Mouse (Mus musculus) small intestine, adult 2 months (tissue): ENCODE results near the gene Gm20388. TPM values are rescaled to one million over a fixed set of nuclear protein-coding genes. Genes with fewer than 3 reads are reported as not detected.
A peak's percentile ranks its signal among the peaks of the same experiment; 100 is the strongest.

Experiments used
- H3K27ac ChIP-seq: fragments of 200-500 bp; 2 replicates; pipeline ENCODE4 v1.5.1; 2012; ENCODE audit warnings: low read depth, low read length, control low read depth, inconsistent platforms; ENCODE audit not compliant: insufficient read depth
- H3K27me3 ChIP-seq: fragments of 200-500 bp; 2 replicates; pipeline ENCODE4 v1.6.1; 2012; ENCODE audit warnings: mild to moderate bottlenecking, moderate library complexity, low read length, inconsistent platforms; ENCODE audit not compliant: control insufficient read depth, insufficient read depth
- H3K36me3 ChIP-seq: fragments of 200-500 bp; 2 replicates; pipeline ENCODE4 v1.6.1; 2012; ENCODE audit warnings: mild to moderate bottlenecking, low read length, control low read depth, inconsistent platforms; ENCODE audit not compliant: control insufficient read depth, insufficient read depth
- H3K4me1 ChIP-seq: fragments of 200-500 bp; 2 replicates; pipeline ENCODE4 v1.6.1; 2012; ENCODE audit warnings: low read length, inconsistent platforms, mixed read lengths; ENCODE audit not compliant: control insufficient read depth, insufficient read depth, insufficient read length
- H3K4me3 ChIP-seq: fragments of 200-500 bp; 2 replicates; pipeline ENCODE4 v1.5.1; 2012; ENCODE audit warnings: low read depth, mild to moderate bottlenecking, control low read depth, inconsistent platforms, low read length, moderate library complexity
- CTCF ChIP-seq: fragments of 200-500 bp; IDR thresholded peaks from 2 replicates; pipeline ENCODE4 v1.5.1; 2012; ENCODE audit warnings: low read depth, mild to moderate bottlenecking, control low read depth, inconsistent platforms, low read length, moderate library complexity, mixed read lengths; ENCODE audit not compliant: insufficient replicate concordance, insufficient read length; ENCODE audit errors: extremely low read depth
- POLR2A ChIP-seq: fragments of 200-500 bp; IDR thresholded peaks from 2 replicates; pipeline ENCODE4 v1.6.1; 2012; ENCODE audit warnings: low read depth, mild to moderate bottlenecking, control low read depth, inconsistent platforms, low read length, moderate library complexity
- WGBS: fragments of 180-500 bp; shearing (Covaris S2); methylation state at CpG from one replicate; pipeline ENCODE4 v1.1.7; 2018; 5-methylcytosine and 5-hydroxymethylcytosine counted together
- polyA plus RNA-seq: library from polyadenylated mRNA; depleted of rRNA; stranded (reverse); fragments of >200 nt; gene quantifications from 2 replicates; pipeline ENCODE4 v1.2.3, GENCODE M21; 2012

Gm20388 gene
- polyA plus RNA-seq, 1 experiment, result 37.3 TPM

DNA sequence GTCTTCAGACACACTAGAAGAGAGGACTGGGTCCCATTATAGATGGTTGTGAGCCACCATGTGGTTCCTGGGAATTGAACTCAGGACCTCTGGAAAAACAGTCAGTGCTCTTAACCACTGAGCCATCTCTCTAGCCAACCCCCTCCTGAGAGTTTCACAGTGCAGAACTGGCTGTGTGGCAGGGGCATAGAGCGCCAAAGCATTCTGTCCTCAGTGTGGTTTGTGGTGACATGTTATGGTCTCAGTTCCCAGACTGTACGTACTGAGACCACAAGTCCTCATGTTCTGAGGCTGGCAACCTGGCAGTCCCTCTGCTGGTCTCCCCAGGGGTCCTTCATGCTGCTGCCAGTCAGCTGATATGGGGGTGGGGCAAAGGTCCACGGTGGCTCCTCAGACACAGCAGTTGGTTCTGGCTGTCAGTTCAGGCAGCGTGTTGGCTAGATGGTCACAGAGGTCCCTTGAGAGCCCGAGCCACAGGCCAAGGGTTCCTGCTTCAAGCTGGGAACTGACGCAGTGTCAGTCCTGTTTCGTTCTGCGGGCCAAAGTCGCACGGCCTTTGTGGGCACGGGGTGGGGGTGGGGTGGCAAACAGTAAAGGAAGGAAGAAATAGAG is 68.2 kb downstream of the Gm20388 start:
- Histone ChIP-seq H3K27me3 (no peaks in the 10 kb centered on the region), H3K4me1 (no peaks in the 10 kb centered on the region), H3K36me3 (no peaks in the 10 kb centered on the region), H3K4me3 (no peak overlapping the region), H3K27ac (no peak overlapping the region)
- TF ChIP-seq CTCF (no peak), POLR2A (no peak)
- 68% methylated on average over 11 of the region's 11 CpGs for WGBS

DNA sequence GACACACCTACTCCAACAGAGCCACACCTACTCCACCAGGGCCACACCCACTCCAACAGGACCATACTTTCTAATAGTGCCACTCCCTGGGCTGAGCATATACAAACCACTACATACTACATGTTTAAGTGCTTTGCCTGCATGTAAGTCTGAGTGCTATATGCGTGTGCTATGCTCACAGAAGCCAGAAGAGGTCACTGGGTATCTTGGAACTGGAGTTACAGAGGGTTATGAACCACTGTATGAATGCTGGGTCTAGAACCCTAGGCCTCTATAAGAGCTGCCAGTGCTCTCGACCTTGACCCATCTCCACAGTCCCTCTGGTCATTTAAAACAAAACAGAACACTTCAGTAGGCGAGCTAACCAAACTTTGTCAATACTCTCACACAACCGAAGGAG is 70.6 kb downstream of the Gm20388 start:
- 66% methylated on average over 4 of the region's 4 CpGs for WGBS
- Histone ChIP-seq H3K27me3 (no peaks in the 10 kb centered on the region), H3K4me1 (no peaks in the 10 kb centered on the region), H3K36me3 (no peaks in the 10 kb centered on the region), H3K4me3 (no peak overlapping the region), H3K27ac (no peak overlapping the region)
- no peak for TF ChIP-seq CTCF
- no peak for TF ChIP-seq POLR2A

DNA sequence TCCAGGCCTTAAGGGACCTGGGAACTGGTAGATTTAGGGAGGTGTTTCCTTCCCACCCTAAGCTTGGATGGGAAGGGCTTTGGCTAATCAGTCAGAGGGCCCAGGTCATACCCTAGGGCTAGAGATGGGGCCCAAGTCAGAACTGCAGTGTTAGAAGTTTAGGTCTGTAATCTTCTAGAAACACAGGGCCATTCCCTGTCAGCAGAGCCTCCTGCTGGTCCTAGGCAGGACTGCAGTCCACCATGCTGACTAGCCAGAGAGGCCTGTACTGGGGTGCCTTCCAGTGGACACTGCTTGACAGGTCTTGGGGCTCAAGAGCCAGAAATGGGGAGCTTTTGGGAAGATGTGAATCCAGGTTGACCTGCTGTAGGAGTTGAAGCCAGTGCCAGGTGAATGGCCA is 73.4 kb downstream of the Gm20388 start:
- Histone ChIP-seq H3K36me3 (no peaks in the 10 kb centered on the region), H3K4me1 (no peaks in the 10 kb centered on the region), H3K27me3 (no peaks in the 10 kb centered on the region), H3K4me3 (no peak overlapping the region), H3K27ac (no peak overlapping the region)
- TF ChIP-seq CTCF, result peak; percentile 46; the same call in 1 of the 2 replicates
- TF ChIP-seq POLR2A, result no peak

DNA sequence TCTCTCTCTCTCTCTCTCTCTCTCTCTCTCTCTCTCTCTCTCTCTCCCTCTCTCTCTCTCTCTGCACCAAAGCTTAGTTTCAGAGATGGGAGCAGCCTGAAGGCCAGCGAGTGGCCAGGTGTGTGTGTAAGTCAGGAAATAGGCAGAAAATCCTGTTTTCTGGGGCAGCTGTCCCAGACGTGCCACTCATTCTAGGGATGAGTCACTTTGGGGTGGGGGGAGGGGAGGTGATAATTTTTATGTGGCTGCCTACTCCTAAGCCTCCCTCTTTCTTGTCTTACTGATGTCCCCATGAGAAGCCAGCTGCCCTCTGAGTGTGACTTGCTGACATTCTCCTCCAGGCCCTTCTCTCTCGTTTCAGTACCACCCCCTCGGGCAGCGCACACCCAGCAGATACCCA is 75.5 kb downstream of the Gm20388 start:
- Histone ChIP-seq H3K27ac (no peak overlapping the region), H3K27me3 (no peaks in the 10 kb centered on the region; the same call in 1 of the 2 replicates), H3K4me3 (no peak overlapping the region), H3K4me1 (no peaks in the 10 kb centered on the region), H3K36me3 (no peaks in the 10 kb centered on the region)
- WGBS, result 52% methylated on average over 5 of the region's 5 CpGs
- TF ChIP-seq POLR2A, result no peak
- TF ChIP-seq CTCF, result no peak

DNA sequence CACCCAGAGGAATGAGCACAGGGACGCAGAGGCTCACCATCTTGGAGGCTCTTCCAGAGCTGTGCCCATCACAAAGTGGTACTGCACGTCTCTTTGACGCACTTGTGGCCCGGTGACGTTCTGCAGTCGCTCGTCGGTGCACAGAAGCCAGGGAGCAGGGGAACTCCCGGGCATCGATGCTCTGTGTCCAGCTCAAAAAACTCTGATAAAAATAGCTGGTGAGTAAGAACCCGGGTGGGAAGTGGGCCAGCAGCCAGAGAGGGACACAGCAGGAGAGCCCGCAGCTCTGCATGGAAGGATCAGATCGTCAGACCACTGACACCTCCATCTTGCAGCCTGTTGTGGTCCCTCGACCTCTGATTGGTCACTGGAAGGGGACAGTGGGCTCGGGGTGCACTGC is 77.4 kb downstream of the Gm20388 start:
- Histone ChIP-seq H3K4me3 (no peak overlapping the region), H3K27me3 (no peaks in the 10 kb centered on the region; the same call in 1 of the 2 replicates), H3K4me1 (no peaks in the 10 kb centered on the region), H3K36me3 (no peaks in the 10 kb centered on the region), H3K27ac (no peak overlapping the region)
- WGBS, result 63% methylated on average over 15 of the region's 15 CpGs
- TF ChIP-seq CTCF (no peak), POLR2A (no peak)

DNA sequence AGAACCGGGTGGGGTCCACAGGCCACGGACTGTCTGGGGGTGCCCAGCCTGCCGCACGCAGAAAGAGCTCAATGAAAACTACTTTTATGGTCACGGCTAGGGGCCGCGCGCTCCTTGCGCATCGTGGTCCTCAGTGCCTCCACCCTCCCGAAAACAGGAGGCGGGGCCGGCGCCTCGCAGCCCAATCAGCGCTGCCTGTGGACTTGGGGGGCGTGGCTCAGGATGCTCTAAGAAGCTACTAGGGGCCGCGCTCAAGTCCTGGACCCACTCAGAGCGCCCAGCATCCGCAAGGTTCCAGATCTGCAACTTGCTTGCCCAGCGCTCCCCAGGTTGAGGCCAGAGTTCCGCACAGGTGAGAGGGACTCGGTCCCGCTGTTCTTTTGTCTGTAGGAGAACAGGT is 81.6 kb downstream of the Gm20388 start, which contains the start of gene Crispld2:
Gene Crispld2 (plus strand): TSS at position 190 of the 400 bp plus-strand sequence.
- TF ChIP-seq CTCF, result no peak
- no peak; the same call in 1 of the 2 replicates for TF ChIP-seq POLR2A
- Histone ChIP-seq H3K4me1 (no peaks in the 10 kb centered on the region), H3K4me3 (peak within 1 kb of the TSS; percentile 60), H3K27ac (no peak within 1 kb of the TSS), H3K36me3 (no peaks in the 10 kb centered on the region), H3K27me3 (no peaks in the 10 kb centered on the region; the same call in 1 of the 2 replicates)
- 3% methylated on average over 25 of the region's 25 CpGs for WGBS

DNA sequence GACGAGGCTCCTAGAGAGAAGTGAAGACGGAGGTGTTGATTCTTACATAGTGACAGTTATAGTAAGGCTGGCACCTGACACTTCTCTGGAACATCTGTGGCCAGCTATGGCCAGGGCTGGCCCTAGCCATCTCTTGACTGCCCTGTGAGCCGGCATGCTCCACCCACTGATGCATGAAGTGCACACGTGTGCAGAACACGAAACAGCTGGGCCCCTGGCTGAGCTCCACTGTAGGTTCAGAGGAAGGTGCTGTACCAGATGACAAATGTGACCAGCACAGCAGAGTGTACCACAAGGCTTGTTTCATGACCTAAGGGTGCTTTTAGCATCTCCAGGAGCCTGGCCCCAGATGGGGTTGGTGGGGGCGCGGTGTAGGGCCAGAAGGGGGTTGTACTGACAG is 83.5 kb downstream of the Gm20388 start:
- TF ChIP-seq CTCF, result no peak
- no peak for TF ChIP-seq POLR2A
- Histone ChIP-seq H3K27ac (no peak overlapping the region), H3K4me3 (peak overlapping the region; percentile 25), H3K27me3 (no peaks in the 10 kb centered on the region; the same call in 1 of the 2 replicates), H3K4me1 (no peaks in the 10 kb centered on the region), H3K36me3 (no peaks in the 10 kb centered on the region)
- 64% methylated on average over 7 of the region's 7 CpGs for WGBS

DNA sequence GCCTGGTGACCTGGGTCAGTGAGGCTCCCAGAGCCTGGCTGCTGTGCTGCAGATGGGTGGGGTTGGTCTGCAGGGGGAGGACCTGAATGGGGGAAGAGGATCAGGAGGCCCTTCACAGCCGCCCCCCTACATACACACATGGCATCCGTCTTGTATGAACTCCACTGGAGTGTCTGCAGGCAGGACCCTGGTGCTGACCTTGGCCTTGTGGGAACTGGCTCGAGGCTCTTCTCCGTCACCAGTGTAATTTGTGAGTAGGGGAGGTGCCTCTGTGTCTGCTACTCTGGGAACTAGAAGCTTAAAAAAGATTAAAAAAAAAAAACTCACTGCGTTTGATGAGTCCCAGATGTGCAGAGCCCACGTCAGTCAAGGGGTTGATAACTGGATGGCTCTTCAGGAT is 83.9 kb downstream of the Gm20388 start:
- H3K27me3 ChIP-seq, result no peaks in the 10 kb centered on the region; the same call in 1 of the 2 replicates
- no peak for TF ChIP-seq CTCF
- TF ChIP-seq POLR2A, result no peak
- WGBS, result 51% methylated on average over 6 of the region's 6 CpGs
- H3K27ac ChIP-seq, result no peak overlapping the region
- H3K4me1 ChIP-seq, result no peaks in the 10 kb centered on the region
- peak overlapping the region; percentile 25 for H3K4me3 ChIP-seq
- H3K36me3 ChIP-seq, result no peaks in the 10 kb centered on the region
